Mouse (Mus musculus) cerebellum, adult 9-11 months (tissue): Measurements from ENCODE around the gene Olfr1189.
"Not testable (repeated sequence)": the region's sequence is repeated elsewhere in the genome, so short reads cannot be mapped to it uniquely, and the experiment has no call there.

Experiments
- DNase-seq: peaks from one replicate; pipeline ENCODE4 v3.0.0; 2022

The Olfr1189 gene

DNA sequence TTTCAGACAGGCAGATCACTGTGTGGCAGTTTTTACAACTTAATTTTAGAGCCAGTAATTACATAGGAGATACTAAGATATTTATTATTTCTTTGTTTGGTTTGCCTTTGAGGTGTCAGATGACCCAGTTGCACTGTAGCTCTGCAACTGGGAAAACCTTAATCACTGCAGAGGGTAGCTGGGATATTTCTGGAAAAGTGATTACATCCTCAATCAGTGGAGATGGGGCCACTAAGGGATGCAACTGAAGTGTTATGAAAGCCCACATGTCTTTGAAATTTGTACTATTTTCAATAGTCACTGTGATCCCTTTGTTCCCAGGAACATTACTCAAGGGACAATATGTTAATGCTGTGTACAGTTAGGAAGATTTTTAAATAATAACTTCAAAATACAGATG, at the start of gene Olfr1189:
Olfr1189 (plus strand) TSS at position 301 of the 400 bp plus-strand sequence.
- no peak for DNase-seq

GRCm38 (mm10) chr2:88556635-88557034, 29.6 kb upstream of the Olfr1189 start, which contains the start of gene Olfr1188:
Gene Olfr1188 (plus strand): TSS chr2:88556935.
- no peak for DNase-seq

DNA sequence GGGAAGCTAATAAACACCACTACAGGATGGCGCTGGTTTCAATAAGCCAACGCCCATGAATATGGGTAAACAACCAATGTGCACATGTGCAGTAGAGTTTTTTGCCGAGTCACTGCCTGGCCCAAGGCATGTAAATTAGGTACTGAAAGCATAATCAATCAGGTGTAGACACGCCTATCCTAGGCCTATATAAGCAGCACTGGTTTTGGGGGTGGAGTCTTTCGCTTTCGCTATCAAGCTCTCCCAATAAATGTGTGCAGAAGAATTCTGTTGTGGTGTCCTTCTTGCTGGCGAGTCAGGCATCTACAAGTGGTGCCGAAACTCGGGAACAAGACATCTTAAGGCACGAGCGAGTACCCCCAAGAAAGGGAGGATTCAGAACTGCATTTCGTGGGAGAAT, 13.6 kb upstream of the Olfr1189 start:
- not testable (repeated sequence) for DNase-seq

DNA sequence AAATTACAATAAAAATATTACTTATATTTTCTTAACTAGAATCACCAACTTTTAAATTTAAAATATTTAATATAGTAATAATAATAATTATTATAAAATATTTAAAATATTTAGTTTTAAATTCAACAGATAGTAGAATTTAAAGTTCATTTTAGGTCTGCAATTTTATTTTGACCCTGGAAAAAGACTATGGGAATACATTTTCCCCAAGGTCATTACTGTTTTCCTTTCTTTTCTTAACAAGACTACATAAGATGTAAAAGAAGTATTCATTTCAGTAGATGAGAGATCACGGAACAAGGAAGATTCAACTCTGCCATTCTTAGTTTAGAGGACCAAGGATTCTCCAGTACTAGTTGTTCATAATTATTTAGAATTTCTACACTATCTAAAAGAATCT, 54.0 kb downstream of the Olfr1189 start, which contains the start of gene Olfr1191-ps1:
Olfr1191-ps1 (plus strand) TSS at position 301 of the 400 bp plus-strand sequence.
- DNase-seq: not testable (repeated sequence)
